Mouse (Mus musculus): ENCODE measurements around the gene Syt2. TPM values are rescaled to one million over a fixed set of nuclear protein-coding genes. Genes with fewer than 3 reads are reported as not detected.

Syt2 gene
- polyA plus RNA-seq, 1 experiment from 2014 or later: 0.84 TPM

GRCm38 (mm10) chr1:134757230-134757629, 110.8 kb downstream of the Syt2 start:
- Histone ChIP-seq H3K36me3 (ENCODE audit: control insufficient read depth, insufficient read depth, low read length) (no peaks in the 10 kb centered on the region), H3K9me3 (ENCODE audit: control insufficient read depth, low read length) (no peaks in the 10 kb centered on the region), H3K4me1 (replicated peaks; ENCODE audit: control insufficient read depth, insufficient read depth, low read length) (no peaks in the 10 kb centered on the region), H3K4me3 (ENCODE audit: low read depth, low read length) (no peak overlapping the region), H3K27ac (ENCODE audit: low read depth, low read length) (no peak overlapping the region), H3K9ac (ENCODE audit: low read length) (no peak overlapping the region), H3K27me3 (ENCODE audit: control insufficient read depth, insufficient read depth, low read length) (no peaks in the 10 kb centered on the region), H3K4me2 (ENCODE audit: low read depth, low read length, severe bottlenecking) (no peak overlapping the region)
- no peak for DNase-seq (ENCODE audit: low spot score)
- 91% methylated on average over 3 of the region's 3 CpGs for WGBS
- no peak for ATAC-seq (replicated peaks; ENCODE audit: low FRiP score)

- no peak overlapping the region for H3K9ac ChIP-seq (ENCODE audit: low read length)
- H3K4me3 ChIP-seq (ENCODE audit: low read depth, low read length): no peak overlapping the region
- no peaks in the 10 kb centered on the region for H3K27me3 ChIP-seq (ENCODE audit: control insufficient read depth, insufficient read depth, low read length)
- H3K36me3 ChIP-seq (ENCODE audit: control insufficient read depth, insufficient read depth, low read length): no peaks in the 10 kb centered on the region
- no peaks in the 10 kb centered on the region for H3K9me3 ChIP-seq (ENCODE audit: control insufficient read depth, low read length)
- H3K4me2 ChIP-seq (ENCODE audit: low read depth, low read length, severe bottlenecking): no peak overlapping the region
- H3K27ac ChIP-seq (ENCODE audit: low read depth, low read length): no peak overlapping the region
- no peak for DNase-seq (ENCODE audit: low spot score)
- no peak for ATAC-seq (replicated peaks; ENCODE audit: low FRiP score)
- no peaks in the 10 kb centered on the region for H3K4me1 ChIP-seq (replicated peaks; ENCODE audit: control insufficient read depth, insufficient read depth, low read length)
- 84% methylated on average over 6 of the region's 6 CpGs for WGBS
These were observed 112.7 kb downstream of the Syt2 start for GRCm38 (mm10) chr1:134759133-134759532.

- Histone ChIP-seq H3K4me1 (replicated peaks; ENCODE audit: control insufficient read depth, insufficient read depth, low read length) (no peaks in the 10 kb centered on the region), H3K27ac (ENCODE audit: low read depth, low read length) (no peak overlapping the region), H3K9ac (ENCODE audit: low read length) (no peak overlapping the region), H3K4me2 (ENCODE audit: low read depth, low read length, severe bottlenecking) (no peak overlapping the region), H3K9me3 (ENCODE audit: control insufficient read depth, low read length) (no peaks in the 10 kb centered on the region), H3K36me3 (ENCODE audit: control insufficient read depth, insufficient read depth, low read length) (no peaks in the 10 kb centered on the region), H3K27me3 (ENCODE audit: control insufficient read depth, insufficient read depth, low read length) (no peaks in the 10 kb centered on the region), H3K4me3 (ENCODE audit: low read depth, low read length) (no peak overlapping the region)
- 84% methylated on average over 5 of the region's 5 CpGs for WGBS
- no peak for ATAC-seq (replicated peaks; ENCODE audit: low FRiP score)
- DNase-seq (ENCODE audit: low spot score): no peak
These were observed 114.2 kb downstream of the Syt2 start for GRCm38 (mm10) chr1:134760642-134761041.

GRCm38 (mm10) chr1:134761534-134761933, 115.1 kb downstream of the Syt2 start:
- no peak for ATAC-seq (replicated peaks; ENCODE audit: low FRiP score)
- no peaks in the 10 kb centered on the region for H3K9me3 ChIP-seq (ENCODE audit: control insufficient read depth, low read length)
- H3K27me3 ChIP-seq (ENCODE audit: control insufficient read depth, insufficient read depth, low read length): no peaks in the 10 kb centered on the region
- no peak for DNase-seq (ENCODE audit: low spot score)
- no peak overlapping the region for H3K4me2 ChIP-seq (ENCODE audit: low read depth, low read length, severe bottlenecking)
- H3K36me3 ChIP-seq (ENCODE audit: control insufficient read depth, insufficient read depth, low read length): no peaks in the 10 kb centered on the region
- WGBS: 94% methylated on average over 7 of the region's 7 CpGs
- no peaks in the 10 kb centered on the region for H3K4me1 ChIP-seq (replicated peaks; ENCODE audit: control insufficient read depth, insufficient read depth, low read length)
- H3K9ac ChIP-seq (ENCODE audit: low read length): no peak overlapping the region
- H3K27ac ChIP-seq (ENCODE audit: low read depth, low read length): no peak overlapping the region
- no peak overlapping the region for H3K4me3 ChIP-seq (ENCODE audit: low read depth, low read length)

GRCm38 (mm10) chr1:134763250-134763649, 116.8 kb downstream of the Syt2 start:
- Histone ChIP-seq H3K27me3 (ENCODE audit: control insufficient read depth, insufficient read depth, low read length) (no peaks in the 10 kb centered on the region), H3K9ac (ENCODE audit: low read length) (no peak overlapping the region), H3K4me2 (ENCODE audit: low read depth, low read length, severe bottlenecking) (no peak overlapping the region), H3K9me3 (ENCODE audit: control insufficient read depth, low read length) (no peaks in the 10 kb centered on the region), H3K27ac (ENCODE audit: low read depth, low read length) (no peak overlapping the region), H3K36me3 (ENCODE audit: control insufficient read depth, insufficient read depth, low read length) (no peaks in the 10 kb centered on the region), H3K4me3 (ENCODE audit: low read depth, low read length) (no peak overlapping the region), H3K4me1 (replicated peaks; ENCODE audit: control insufficient read depth, insufficient read depth, low read length) (no peaks in the 10 kb centered on the region)
- over 99% methylated on average over 4 of the region's 4 CpGs for WGBS
- ATAC-seq (replicated peaks; ENCODE audit: low FRiP score) (no peak), DNase-seq (ENCODE audit: low spot score) (no peak)

GRCm38 (mm10) chr1:134763776-134764438, 117.4 kb downstream of the Syt2 start:
- H3K9me3 ChIP-seq (ENCODE audit: control insufficient read depth, low read length): no peaks in the 10 kb centered on the region
- DNase-seq (ENCODE audit: low spot score) (no peak), ATAC-seq (replicated peaks; ENCODE audit: low FRiP score) (no peak)
- no peaks in the 10 kb centered on the region for H3K4me1 ChIP-seq (replicated peaks; ENCODE audit: control insufficient read depth, insufficient read depth, low read length)
- no peak overlapping the region for H3K9ac ChIP-seq (ENCODE audit: low read length)
- no peak overlapping the region for H3K4me3 ChIP-seq (ENCODE audit: low read depth, low read length)
- WGBS: 91% methylated on average over 11 of the region's 11 CpGs
- no peak overlapping the region for H3K4me2 ChIP-seq (ENCODE audit: low read depth, low read length, severe bottlenecking)
- no peak overlapping the region for H3K27ac ChIP-seq (ENCODE audit: low read depth, low read length)
- H3K27me3 ChIP-seq (ENCODE audit: control insufficient read depth, insufficient read depth, low read length): no peaks in the 10 kb centered on the region
- no peaks in the 10 kb centered on the region for H3K36me3 ChIP-seq (ENCODE audit: control insufficient read depth, insufficient read depth, low read length)

- ATAC-seq (replicated peaks; ENCODE audit: low FRiP score): no peak
- no peak overlapping the region for H3K27ac ChIP-seq (ENCODE audit: low read depth, low read length)
- no peaks in the 10 kb centered on the region for H3K36me3 ChIP-seq (ENCODE audit: control insufficient read depth, insufficient read depth, low read length)
- H3K27me3 ChIP-seq (ENCODE audit: control insufficient read depth, insufficient read depth, low read length): no peaks in the 10 kb centered on the region
- H3K4me2 ChIP-seq (ENCODE audit: low read depth, low read length, severe bottlenecking): no peak overlapping the region
- no peaks in the 10 kb centered on the region for H3K9me3 ChIP-seq (ENCODE audit: control insufficient read depth, low read length)
- 64% methylated on average over 7 of the region's 7 CpGs for WGBS
- no peaks in the 10 kb centered on the region for H3K4me1 ChIP-seq (replicated peaks; ENCODE audit: control insufficient read depth, insufficient read depth, low read length)
- H3K4me3 ChIP-seq (ENCODE audit: low read depth, low read length): no peak overlapping the region
- no peak overlapping the region for H3K9ac ChIP-seq (ENCODE audit: low read length)
- DNase-seq (ENCODE audit: low spot score): no peak
These were observed 118.5 kb downstream of the Syt2 start for GRCm38 (mm10) chr1:134764831-134765458.

- DNase-seq (ENCODE audit: low spot score) (no peak), ATAC-seq (replicated peaks; ENCODE audit: low FRiP score) (no peak)
- Histone ChIP-seq H3K9me3 (ENCODE audit: control insufficient read depth, low read length) (no peaks in the 10 kb centered on the region), H3K9ac (ENCODE audit: low read length) (no peak overlapping the region), H3K4me3 (ENCODE audit: low read depth, low read length) (no peak overlapping the region), H3K27ac (ENCODE audit: low read depth, low read length) (no peak overlapping the region), H3K4me2 (ENCODE audit: low read depth, low read length, severe bottlenecking) (no peak overlapping the region), H3K36me3 (ENCODE audit: control insufficient read depth, insufficient read depth, low read length) (no peaks in the 10 kb centered on the region), H3K4me1 (replicated peaks; ENCODE audit: control insufficient read depth, insufficient read depth, low read length) (no peaks in the 10 kb centered on the region), H3K27me3 (ENCODE audit: control insufficient read depth, insufficient read depth, low read length) (no peaks in the 10 kb centered on the region)
- WGBS: 88% methylated on average over 4 of the region's 4 CpGs
These were observed 120.0 kb downstream of the Syt2 start for GRCm38 (mm10) chr1:134766448-134766847.

GRCm38 (mm10) chr1:134770312-134770711, 123.8 kb downstream of the Syt2 start:
- H3K9me3 ChIP-seq (ENCODE audit: control insufficient read depth, low read length): no peaks in the 10 kb centered on the region
- H3K27ac ChIP-seq (ENCODE audit: low read depth, low read length): no peak overlapping the region
- DNase-seq (ENCODE audit: low spot score) (no peak), ATAC-seq (replicated peaks; ENCODE audit: low FRiP score) (no peak)
- no peaks in the 10 kb centered on the region for H3K4me1 ChIP-seq (replicated peaks; ENCODE audit: control insufficient read depth, insufficient read depth, low read length)
- H3K27me3 ChIP-seq (ENCODE audit: control insufficient read depth, insufficient read depth, low read length): no peaks in the 10 kb centered on the region
- no peak overlapping the region for H3K9ac ChIP-seq (ENCODE audit: low read length)
- no peaks in the 10 kb centered on the region for H3K36me3 ChIP-seq (ENCODE audit: control insufficient read depth, insufficient read depth, low read length)
- WGBS: 97% methylated on average over 5 of the region's 5 CpGs
- H3K4me3 ChIP-seq (ENCODE audit: low read depth, low read length): no peak overlapping the region
- H3K4me2 ChIP-seq (ENCODE audit: low read depth, low read length, severe bottlenecking): no peak overlapping the region
